Mouse (Mus musculus) embryonic facial prominence, embryonic 14.5 days (tissue): ENCODE data around the gene Accsl. TPM values are rescaled to one million over a fixed set of nuclear protein-coding genes. Genes with fewer than 3 reads are reported as not detected.

ENCODE experiments used
- ATAC-seq: fragments of 200-750 bp; cut with Nextera tagmentation; 2 replicates; pipeline ENCODE4 v1.8.0; 2017; ENCODE audit warnings: low read depth, moderate number of reproducible peaks, moderate TSS enrichment
- DNase-seq: peaks from one replicate; pipeline ENCODE4 v3.0.0-alpha.2; 2015; ENCODE audit warnings: low spot score
- H3K27ac ChIP-seq: fragments of 300-500 bp; sonication (generic); replicated peaks from 2 replicates; pipeline ENCODE4 v1.5.1; 2014; ENCODE audit warnings: low read depth, mild to moderate bottlenecking, low read length, moderate library complexity
- H3K27me3 ChIP-seq: fragments of 300-500 bp; sonication (generic); replicated peaks from 2 replicates; pipeline ENCODE4 v1.6.1; 2014; ENCODE audit warnings: low read length; ENCODE audit not compliant: control insufficient read depth, insufficient read depth
- H3K36me3 ChIP-seq: fragments of 300-500 bp; sonication (generic); 2 replicates; pipeline ENCODE4 v1.6.1; 2014; ENCODE audit warnings: low read length, mixed read lengths; ENCODE audit not compliant: control insufficient read depth, insufficient read depth
- H3K4me1 ChIP-seq: fragments of 300-500 bp; sonication (generic); 2 replicates; pipeline ENCODE4 v1.6.1; 2014; ENCODE audit warnings: antibody characterized with exemption, low read length; ENCODE audit not compliant: control insufficient read depth, insufficient read depth
- H3K4me2 ChIP-seq: fragments of 300-500 bp; sonication (generic); 2 replicates; pipeline ENCODE4 v1.6.1; 2014; ENCODE audit warnings: low read depth, mild to moderate bottlenecking, low read length, moderate library complexity, mixed read lengths
- H3K4me3 ChIP-seq: fragments of 300-500 bp; sonication (generic); 2 replicates; pipeline ENCODE4 v1.5.1; 2014; ENCODE audit warnings: low read depth, mild to moderate bottlenecking, low read length
- H3K9ac ChIP-seq: fragments of 300-500 bp; sonication (generic); 2 replicates; pipeline ENCODE4 v1.6.1; 2014; ENCODE audit warnings: low read depth, mild to moderate bottlenecking, low read length, moderate library complexity, mixed read lengths
- H3K9me3 ChIP-seq: fragments of 300-500 bp; sonication (generic); 2 replicates; pipeline ENCODE4 v1.6.1; 2016; ENCODE audit warnings: low read length; ENCODE audit not compliant: control insufficient read depth
- WGBS: fragments of 180-500 bp; shearing (Covaris S2); extraction: QIAGEN DNeasy Blood & Tissue Kit; methylation state at CpG from one replicate; pipeline ENCODE4 v1.1.7; 2014; 5-methylcytosine and 5-hydroxymethylcytosine counted together
- polyA plus RNA-seq: library from polyadenylated mRNA; unstranded; fragments of >200 nt; fragmentation: Nextera tagmentation; extraction: Ambion mirVana; gene quantifications from 2 replicates; pipeline ENCODE4 v1.2.1, GENCODE M21; 2014

The Accsl gene
- polyA plus RNA-seq = 0.53 TPM in 1 of 2 replicates, not detected in the other

GRCm38 (mm10) chr2:93869107-93869600 is at the start of gene Accsl:
TSS of gene Accsl (minus strand) at chr2:93869157.
- H3K4me1 ChIP-seq = peaks cover 2% of the 10 kb centered on the region; the same call in 1 of the 2 replicates
- H3K27ac ChIP-seq = no peak within 1 kb of the TSS
- no peaks in the 10 kb centered on the region for H3K27me3 ChIP-seq
- no peak within 1 kb of the TSS for H3K4me2 ChIP-seq
- DNase-seq (no peak), ATAC-seq (no peak)
- WGBS = 53% methylated on average over 7 of the region's 7 CpGs
- H3K36me3 ChIP-seq = no peaks in the 10 kb centered on the region
- H3K9ac ChIP-seq = no peak within 1 kb of the TSS
- no peak within 1 kb of the TSS for H3K4me3 ChIP-seq
- H3K9me3 ChIP-seq = no peaks in the 10 kb centered on the region

GRCm38 (mm10) chr2:93913552-93913951 is 44.6 kb upstream of the Accsl start:
- H3K36me3 ChIP-seq = no peaks in the 10 kb centered on the region
- no peak for DNase-seq
- H3K4me3 ChIP-seq = no peak overlapping the region
- no peaks in the 10 kb centered on the region for H3K27me3 ChIP-seq
- 83% methylated on average over 2 of the region's 2 CpGs for WGBS
- no peak for ATAC-seq
- H3K9ac ChIP-seq = no peak overlapping the region
- H3K27ac ChIP-seq = no peak overlapping the region
- H3K4me2 ChIP-seq = no peak overlapping the region
- H3K4me1 ChIP-seq = no peaks in the 10 kb centered on the region
- no peaks in the 10 kb centered on the region for H3K9me3 ChIP-seq

DNA sequence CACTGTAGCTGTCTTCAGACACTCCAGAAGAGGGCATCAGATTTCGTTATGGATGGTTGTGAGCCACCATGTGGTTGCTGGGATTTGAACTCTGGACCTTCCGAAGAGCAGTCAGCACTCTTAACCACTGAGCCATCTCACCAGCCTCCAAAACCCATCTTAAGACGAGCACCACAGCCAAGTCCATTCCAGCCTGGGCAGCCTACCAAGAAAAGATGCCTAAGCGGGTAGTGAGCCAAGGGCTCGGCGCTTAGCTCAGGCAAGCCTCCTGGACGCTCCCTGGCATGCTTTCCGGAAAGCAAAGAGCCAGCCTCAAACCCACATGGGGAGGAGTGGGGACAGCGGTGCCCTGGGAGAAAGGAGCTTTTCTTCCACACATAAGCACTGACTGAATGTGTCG is 43.0 kb upstream of the Accsl start:
- no peak overlapping the region for H3K4me2 ChIP-seq
- ATAC-seq (no peak), DNase-seq (no peak)
- H3K4me1 ChIP-seq = no peaks in the 10 kb centered on the region
- H3K27me3 ChIP-seq = no peaks in the 10 kb centered on the region
- H3K9ac ChIP-seq = no peak overlapping the region
- H3K4me3 ChIP-seq = no peak overlapping the region
- H3K27ac ChIP-seq = no peak overlapping the region
- no peaks in the 10 kb centered on the region for H3K9me3 ChIP-seq
- WGBS = 76% methylated on average over 10 of the region's 10 CpGs
- H3K36me3 ChIP-seq = no peaks in the 10 kb centered on the region

- ATAC-seq (no peak), DNase-seq (no peak)
- Histone ChIP-seq H3K9me3 (no peaks in the 10 kb centered on the region), H3K4me1 (no peaks in the 10 kb centered on the region), H3K9ac (no peak overlapping the region), H3K27me3 (no peaks in the 10 kb centered on the region), H3K36me3 (no peaks in the 10 kb centered on the region), H3K4me3 (no peak overlapping the region), H3K4me2 (no peak overlapping the region), H3K27ac (no peak overlapping the region)
- WGBS = 75% methylated on average over 5 of the region's 5 CpGs
These were observed 40.8 kb upstream of the Accsl start for GRCm38 (mm10) chr2:93909716-93910115.

DNA sequence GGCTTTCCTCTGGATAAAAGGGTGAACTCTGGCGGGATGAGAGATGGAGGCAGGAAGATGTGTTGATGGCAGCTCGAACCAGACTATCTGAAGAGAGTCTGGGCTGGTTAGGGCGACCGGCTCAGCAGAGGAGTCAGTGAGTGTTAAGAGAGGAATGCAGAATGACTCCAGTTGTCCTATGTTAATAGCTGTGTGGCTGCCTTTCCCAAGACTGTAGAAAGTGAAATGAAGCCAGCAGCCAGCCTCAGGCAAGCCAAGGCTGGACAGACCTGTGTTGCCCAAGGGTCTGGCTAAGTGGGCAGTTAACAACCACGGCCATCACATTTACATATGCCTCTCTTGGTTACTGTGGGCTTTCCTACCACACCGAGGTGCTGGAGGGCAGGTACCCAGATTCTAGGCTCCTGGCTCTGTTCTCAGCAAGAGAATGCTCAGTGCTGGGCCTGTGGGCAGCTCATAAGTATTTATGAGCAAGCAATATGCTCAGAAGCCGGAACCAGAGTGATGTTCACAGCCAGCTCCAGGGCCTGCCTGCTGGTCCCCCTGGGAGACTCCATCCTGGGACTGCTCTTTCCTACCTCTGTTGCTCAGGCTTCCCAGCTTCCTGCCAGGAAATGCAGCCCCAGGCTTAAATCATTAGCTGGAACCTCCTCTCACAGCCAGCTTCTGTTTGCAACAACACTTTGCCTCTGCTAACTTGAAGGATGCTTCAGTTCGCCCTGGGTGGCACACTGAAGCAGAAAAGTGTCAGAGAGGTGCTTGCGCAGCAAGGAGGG is 38.8 kb upstream of the Accsl start:
- H3K9ac ChIP-seq = no peak overlapping the region
- DNase-seq (peak; percentile 11), ATAC-seq (no peak)
- H3K36me3 ChIP-seq = no peaks in the 10 kb centered on the region
- H3K27ac ChIP-seq = no peak overlapping the region
- 49% methylated on average over 9 of the region's 9 CpGs for WGBS
- no peak overlapping the region for H3K4me3 ChIP-seq
- H3K9me3 ChIP-seq = no peaks in the 10 kb centered on the region
- H3K27me3 ChIP-seq = no peaks in the 10 kb centered on the region
- no peaks in the 10 kb centered on the region for H3K4me1 ChIP-seq
- H3K4me2 ChIP-seq = no peak overlapping the region

DNA sequence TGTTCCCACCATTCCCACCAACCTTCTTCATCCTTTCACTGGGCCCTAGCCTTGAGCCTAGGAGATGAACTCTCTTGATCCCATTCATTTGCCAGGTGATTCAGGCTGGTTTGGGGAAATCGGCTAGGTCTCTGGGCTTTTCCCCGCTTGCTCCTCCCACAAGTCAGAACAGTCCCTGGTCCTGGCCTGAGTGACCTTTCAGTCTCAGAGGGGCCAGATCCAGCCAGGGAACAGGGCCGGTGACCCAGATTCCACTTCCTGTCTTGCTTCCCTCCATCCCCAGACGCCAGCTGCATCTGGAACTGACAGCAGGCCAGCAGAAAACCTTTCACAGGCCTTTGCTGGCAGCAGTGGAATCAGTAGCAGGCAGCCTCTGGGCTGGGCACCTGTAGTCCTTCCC is 37.4 kb upstream of the Accsl start:
- no peaks in the 10 kb centered on the region for H3K27me3 ChIP-seq
- 14% methylated on average over 4 of the region's 4 CpGs for WGBS
- H3K4me2 ChIP-seq = no peak overlapping the region
- no peak overlapping the region for H3K27ac ChIP-seq
- H3K36me3 ChIP-seq = no peaks in the 10 kb centered on the region
- no peaks in the 10 kb centered on the region for H3K9me3 ChIP-seq
- H3K4me3 ChIP-seq = no peak overlapping the region
- DNase-seq = no peak
- H3K4me1 ChIP-seq = no peaks in the 10 kb centered on the region
- ATAC-seq = no peak
- no peak overlapping the region; the same call in 1 of the 2 replicates for H3K9ac ChIP-seq

DNA sequence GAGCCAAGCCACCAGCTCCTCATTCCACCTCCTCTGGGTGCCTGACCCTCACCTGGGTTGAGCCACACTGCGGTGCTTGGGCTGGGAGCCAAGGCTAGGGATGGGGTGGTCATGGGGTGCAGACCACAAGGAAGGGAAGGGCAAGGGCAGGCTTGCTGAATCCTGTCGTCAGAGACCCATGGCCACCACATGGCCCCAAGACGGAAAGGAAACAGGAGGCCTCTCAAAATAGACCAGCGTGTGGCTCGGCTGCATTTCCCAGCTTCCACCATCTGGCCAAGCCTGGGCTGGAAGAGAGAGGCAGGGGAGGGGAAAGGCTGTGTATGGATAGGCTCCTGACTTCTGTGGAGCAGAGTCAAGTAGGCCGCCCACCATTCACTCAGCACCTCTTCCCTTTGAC is 34.5 kb upstream of the Accsl start:
- no peak for DNase-seq
- H3K9me3 ChIP-seq = no peaks in the 10 kb centered on the region
- 44% methylated on average over 6 of the region's 6 CpGs for WGBS

DNA sequence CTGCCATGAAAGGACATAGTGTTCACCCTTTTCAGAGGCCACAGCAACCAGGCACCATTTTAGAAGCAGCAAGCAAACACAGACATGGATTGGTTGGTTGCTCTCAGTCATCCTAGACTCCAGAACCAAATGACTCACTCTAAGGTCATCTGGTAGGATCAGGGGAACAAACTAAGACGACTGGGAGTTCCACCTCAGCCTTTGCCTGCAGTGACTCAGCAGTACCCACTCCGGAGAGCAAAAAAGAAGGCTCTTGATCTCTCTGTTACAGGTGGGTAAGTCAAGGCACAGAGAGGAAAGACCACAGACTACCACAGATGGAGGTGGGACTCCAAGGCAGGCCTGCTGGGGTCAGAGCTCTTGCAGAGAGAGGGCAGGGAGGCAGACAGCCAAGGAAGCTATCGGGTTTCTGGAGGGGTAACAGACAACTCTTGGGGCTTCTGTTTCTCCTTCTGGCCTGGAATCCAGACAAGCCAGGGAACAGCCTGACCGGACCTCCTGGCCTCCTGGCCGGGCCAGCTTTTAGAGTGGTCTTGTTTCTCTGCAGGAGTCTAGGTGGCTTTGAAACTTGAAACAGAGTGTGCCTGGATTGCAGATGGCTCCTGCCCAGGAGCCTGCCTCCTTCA is 33.8 kb upstream of the Accsl start:
- Histone ChIP-seq H3K4me2 (no peak overlapping the region), H3K27me3 (no peaks in the 10 kb centered on the region), H3K4me1 (peaks cover 5% of the 10 kb centered on the region; the same call in 1 of the 2 replicates), H3K9me3 (no peaks in the 10 kb centered on the region), H3K9ac (no peak overlapping the region), H3K4me3 (no peak overlapping the region), H3K36me3 (no peaks in the 10 kb centered on the region), H3K27ac (no peak overlapping the region)
- ATAC-seq = no peak
- DNase-seq = no peak
- WGBS = 67% methylated on average over 5 of the region's 5 CpGs

More for the DNA sequence above, 34.5 kb upstream of the Accsl start:
- Histone ChIP-seq H3K4me2 (no peak overlapping the region), H3K4me3 (no peak overlapping the region), H3K36me3 (no peaks in the 10 kb centered on the region), H3K27me3 (no peaks in the 10 kb centered on the region), H3K4me1 (peaks cover 5% of the 10 kb centered on the region; the same call in 1 of the 2 replicates), H3K27ac (no peak overlapping the region), H3K9ac (no peak overlapping the region)
- no peak for ATAC-seq
